In the genomic region with DNA sequence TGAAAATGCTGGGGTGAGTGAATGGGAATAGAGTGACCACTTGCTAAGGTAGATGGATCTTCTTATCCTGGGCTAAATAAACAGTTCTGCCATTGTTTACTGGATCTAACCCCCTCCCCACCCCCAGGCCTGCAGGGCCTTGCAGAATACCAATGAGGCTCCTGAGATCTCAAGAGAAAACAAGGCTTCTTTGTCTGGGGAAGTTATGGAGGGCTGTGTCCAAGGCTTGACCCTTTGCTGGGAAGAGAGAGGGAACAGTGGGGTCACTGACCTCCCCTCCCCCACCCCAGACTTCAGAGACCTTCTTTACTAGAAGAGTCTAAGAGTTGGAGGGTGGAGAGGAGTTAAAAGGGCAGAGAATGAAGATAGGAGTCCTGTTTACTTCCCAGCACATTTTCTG, we compare ENCODE assay signal across 24 mouse cellular contexts. TPM values are rescaled to one million over a fixed set of nuclear protein-coding genes. Genes with fewer than 3 reads are reported as not detected.
DNase-seq lines count a peak whose midpoint lies in the region; ATAC-seq lines count a peak whose summit lies in the region.
"Had no signal": no experiment of that assay in that cellular context is flagged by ENCODE, and none has a peak within 500 bp of the region (broad histone marks: within the 10 kb centered on the region; RNA-seq: fewer than 3 reads in every experiment).

No protein-coding gene starts in this region.

- H3K4me1 ChIP-seq in neural tube, embryonic 11.5 days (ENCODE audit: control insufficient read depth, insufficient read depth, low read length), result no peaks in the 10 kb centered on the region
- H3K4me1 ChIP-seq: embryonic facial prominence, embryonic 12.5 days; hindbrain, embryonic 15.5 days had no signal

- peak; percentile 5 for DNase-seq in layer of hippocampus, adult 9-11 months
- no peak for DNase-seq in layer of hippocampus, adult 11-12 months (ENCODE audit: low spot score)
- peak; percentile 7 for DNase-seq in retina, postnatal 1 day
- DNase-seq in retina, embryonic 14.5 days (ENCODE audit: low spot score), result no peak
- peak; percentile 31 for DNase-seq in embryo, embryonic 11 days
- peak; percentile 16 for DNase-seq in neural tube, embryonic 11.5 days (ENCODE audit: low spot score)
- no peak for DNase-seq in yolk sac, embryonic 10.5 days (ENCODE audit: low spot score)
- no peak for DNase-seq in heart, adult 11 months
- DNase-seq: adrenal gland, adult 2 months; adrenal gland, postnatal 25 days; cerebellum, adult 11 months; cerebellum, adult 8-10 months; cerebellum, postnatal 14 days; gastrocnemius, postnatal 10 days; heart, postnatal 10 days; heart, postnatal 4 days had no signal

- ATAC-seq in neural tube, embryonic 11.5 days (ENCODE audit: insufficient read depth, low FRiP score, low TSS enrichment), result peak; percentile 41; the same call in 1 of the 2 replicates
- ATAC-seq: forebrain, embryonic 16.5 days; inflammation-experienced regulatory T-cells, adult 6 months; intestine, postnatal 0 days had no signal

- H3K4me3 ChIP-seq in neural tube, embryonic 11.5 days (ENCODE audit: low read depth, low read length), result no peak overlapping the region
- H3K4me3 ChIP-seq: embryonic facial prominence, embryonic 12.5 days; hindbrain, embryonic 15.5 days had no signal

- H3K27me3 ChIP-seq in neural tube, embryonic 11.5 days (ENCODE audit: control insufficient read depth, insufficient read depth, low read length), result no peaks in the 10 kb centered on the region
- H3K27me3 ChIP-seq: CH12.LX; embryonic facial prominence, embryonic 12.5 days; hindbrain, embryonic 15.5 days had no signal

- H3K9ac ChIP-seq in neural tube, embryonic 11.5 days (ENCODE audit: low read length), result no peak overlapping the region
- H3K9ac ChIP-seq: embryonic facial prominence, embryonic 12.5 days; hindbrain, embryonic 15.5 days had no signal

- no peaks in the 10 kb centered on the region for H3K36me3 ChIP-seq in neural tube, embryonic 11.5 days (ENCODE audit: control insufficient read depth, insufficient read depth, low read length)
- H3K36me3 ChIP-seq: embryonic facial prominence, embryonic 12.5 days; hindbrain, embryonic 15.5 days had no signal

- H3K9me3 ChIP-seq in neural tube, embryonic 11.5 days (ENCODE audit: control insufficient read depth, low read length), result no peaks in the 10 kb centered on the region
- H3K9me3 ChIP-seq: embryonic facial prominence, embryonic 12.5 days; hindbrain, embryonic 15.5 days had no signal

- H3K27ac ChIP-seq in neural tube, embryonic 11.5 days (ENCODE audit: low read depth, low read length), result no peak overlapping the region
- H3K27ac ChIP-seq: embryonic facial prominence, embryonic 12.5 days; hindbrain, embryonic 15.5 days had no signal

- H3K4me2 ChIP-seq in neural tube, embryonic 11.5 days (ENCODE audit: low read depth), result no peak overlapping the region
- H3K4me2 ChIP-seq: embryonic facial prominence, embryonic 12.5 days; hindbrain, embryonic 15.5 days had no signal

RNA-seq across cellular contexts. Expression of a gene that starts 6.1 kb away (rescaled TPM):
- 28.7 and 38.6 TPM in 2 replicates for polyA plus RNA-seq in neural tube, embryonic 11.5 days (2014; fragmentation: Nextera tagmentation; extraction: Ambion mirVana)

RNA-seq across cellular contexts. Expression of a gene that starts 39.9 kb away (rescaled TPM):
- polyA plus RNA-seq in neural tube, embryonic 11.5 days (2014; fragmentation: Nextera tagmentation; extraction: Ambion mirVana), result 5.8 and 5.9 TPM in 2 replicates
- polyA plus RNA-seq: inflammation-experienced regulatory T-cells, adult 6 months had no signal

RNA-seq across cellular contexts. Expression of a gene that starts 48.7 kb away (rescaled TPM):
- not detected in 2 replicates for polyA plus RNA-seq in neural tube, embryonic 11.5 days (2014; fragmentation: Nextera tagmentation; extraction: Ambion mirVana)
- polyA plus RNA-seq: adrenal gland, adult 2 months; embryonic facial prominence, embryonic 12.5 days; forebrain, embryonic 11.5 days; forebrain, embryonic 16.5 days; gonadal fat pad, adult 2 months; inflammation-experienced regulatory T-cells, adult 6 months; intestine, postnatal 0 days had no signal

Comparison
In these comparisons a context has a peak if more than half of its experiments do, and no peak if none do; other contexts are left out.
1. DNase-seq: peak in layer of hippocampus, adult 9-11 months (single experiment), retina, postnatal 1 day (single experiment), embryo, embryonic 11 days (single experiment) and neural tube, embryonic 11.5 days (single experiment); none in layer of hippocampus, adult 11-12 months (single experiment), retina, embryonic 14.5 days (single experiment), yolk sac, embryonic 10.5 days (single experiment) and heart, adult 11 months (single experiment).